Comparison of ENCODE assay signal across 8 mouse cellular contexts in genomic region chr2:45115720-45116495, GRCm38 (mm10). TPM values are rescaled to one million over a fixed set of nuclear protein-coding genes. Genes with fewer than 3 reads are reported as not detected.
DNase-seq lines count a peak whose midpoint lies in the region; ATAC-seq and TF ChIP-seq lines count a peak whose summit lies in the region.

No protein-coding gene starts in this region.

- ATAC-seq in G1E (ENCODE audit: extremely low read depth, insufficient number of reproducible peaks, low FRiP score, poor library complexity, severe bottlenecking) = no peak
- no peak for ATAC-seq in embryonic facial prominence, embryonic 15.5 days (ENCODE audit: insufficient number of reproducible peaks, low FRiP score, low TSS enrichment, low read depth)

- peaks cover 41% of the 10 kb centered on the region for H3K4me1 ChIP-seq in G1E (ENCODE audit: insufficient read depth, low read depth, low read length)
- H3K4me1 ChIP-seq in embryonic facial prominence, embryonic 15.5 days = peaks cover 5% of the 10 kb centered on the region; the same call in 1 of the 2 replicates

- no peaks in the 10 kb centered on the region for H3K9me3 ChIP-seq in G1E (replicated peaks)
- H3K9me3 ChIP-seq in embryonic facial prominence, embryonic 15.5 days (replicated peaks) = no peaks in the 10 kb centered on the region

- WGBS in embryonic facial prominence, embryonic 15.5 days = 2% methylated on average over 23 of the region's 23 CpGs

- H3K79me3 ChIP-seq in C2C12 (ENCODE audit: low read depth) = peaks cover 6% of the 10 kb centered on the region

- intact Hi-C loops in heart, postnatal 14 days (cut with DNase I) = loop anchor here (5.0 to 10.0 kb wide), 4 partner anchors 121 to 559 kb away; no protein-coding TSS in a partner anchor

- peak overlapping the region; percentile 56 for H3K4me2 ChIP-seq in embryonic facial prominence, embryonic 15.5 days (replicated peaks)

- peak overlapping the region; percentile 57 for H3ac ChIP-seq in C2C12 (ENCODE audit: control insufficient read depth, insufficient read length, low read depth)

- no peaks in the 10 kb centered on the region for H3K36me3 ChIP-seq in C2C12 (ENCODE audit: control insufficient read depth, insufficient read depth)
- H3K36me3 ChIP-seq in G1E (replicated peaks) = no peaks in the 10 kb centered on the region
- H3K36me3 ChIP-seq in embryonic facial prominence, embryonic 15.5 days = no peaks in the 10 kb centered on the region

- TF ChIP-seq CTCF in C2C12 (IDR thresholded peaks at IDR 0.05; ENCODE audit: control insufficient read depth, insufficient read depth, insufficient read length) (no peak), G1E (IDR thresholded peaks at IDR 0.05; ENCODE audit: low read depth, low read length) (no peak)

- peak overlapping the region; percentile 86 for H3K27ac ChIP-seq in embryonic facial prominence, embryonic 15.5 days (replicated peaks)

- no peak for DNase-seq in G1E (ENCODE audit: low spot score)
- peak; percentile 70 to 77 for DNase-seq in heart, postnatal 14 days
- peak; percentile 78 to 85 for DNase-seq in kidney, postnatal 36 days
- DNase-seq in lung, postnatal 4 days = peak; percentile 76 to 79
- DNase-seq in testis, postnatal 10 days (ENCODE audit: low spot score) = peak; percentile 81
- no peak for DNase-seq in right cerebral cortex, adult 2 months (ENCODE audit: low spot score in 2 of 2)

- peak overlapping the region; percentile 58 for H3K9ac ChIP-seq in embryonic facial prominence, embryonic 15.5 days

- peaks cover 17% of the 10 kb centered on the region for H3K79me2 ChIP-seq in C2C12 (ENCODE audit: control insufficient read depth, insufficient read depth)

- H3K4me3 ChIP-seq in C2C12 (ENCODE audit: insufficient read depth, poor library complexity, severe bottlenecking) (peak overlapping the region; percentile 48), G1E (ENCODE audit: low read depth, low read length) (peak overlapping the region; percentile 70)
- peak overlapping the region; percentile 55 for H3K4me3 ChIP-seq in embryonic facial prominence, embryonic 15.5 days (replicated peaks)

- H3K27me3 ChIP-seq in C2C12 (ENCODE audit: control insufficient read depth, insufficient read depth, insufficient read length) (no peaks in the 10 kb centered on the region), G1E (ENCODE audit: insufficient read depth, low read length) (no peaks in the 10 kb centered on the region)
- H3K27me3 ChIP-seq in embryonic facial prominence, embryonic 15.5 days = peaks cover 3% of the 10 kb centered on the region; the same call in 1 of the 2 replicates

TF ChIP-seq in C2C12, 6 proteins besides CTCF, POLR2A, EP300 and RAD21:
- TF ChIP-seq CEBPB (IDR thresholded peaks at IDR 0.05; ENCODE audit: low read depth) (no peak), MAX (IDR thresholded peaks at IDR 0.05) (no peak), MYOG (IDR thresholded peaks at IDR 0.05; ENCODE audit: control insufficient read depth, extremely low read depth, insufficient read length) (no peak), FOSL1 (IDR thresholded peaks at IDR 0.05; ENCODE audit: insufficient read depth, low read length, poor library complexity, severe bottlenecking) (no peak), USF1 (IDR thresholded peaks at IDR 0.05; ENCODE audit: low read depth) (no peak), MYOD1 (IDR thresholded peaks at IDR 0.05; ENCODE audit: control insufficient read depth, insufficient read length, low read depth) (no peak)
TF ChIP-seq in C2C12: peak in this region for 0.

RNA-seq across cellular contexts. Expression of gene Zeb2, which starts 1.3 kb away (rescaled TPM):
- polyA plus RNA-seq in C2C12 (2012; fragmentation: generic; extraction: Trizol) (9.8 TPM), G1E (2012) (4.8 and 5.6 TPM in 2 replicates)
- total RNA-seq in G1E (2014; fragmentation: Nextera tagmentation) (185 and 216 TPM in 2 replicates), G1E (2017) (65.6 and 79.0 TPM in 2 replicates)
- polyA plus RNA-seq in embryonic facial prominence, embryonic 15.5 days (2015; fragmentation: Nextera tagmentation; extraction: Ambion mirVana) = 69.8 and 71.2 TPM in 2 replicates
- total RNA-seq in heart, postnatal 14 days (2021) = 10 to 100 TPM; 51.3 to 58.5 TPM

Comparison
In these comparisons a context has a peak if more than half of its experiments do, and no peak if none do; other contexts are left out.
1. DNase-seq: peak in heart, postnatal 14 days (2 of 2), kidney, postnatal 36 days (2 of 2), lung, postnatal 4 days (2 of 2) and testis, postnatal 10 days (single experiment); none in G1E (single experiment) and right cerebral cortex, adult 2 months (0 of 2).
2. Peak in every context shown above with its lines, with median percentiles within 50 percentile points of each other: H3K4me3 ChIP-seq.